Mouse (Mus musculus) MEL (cell line): ENCODE data around the gene Taf7l. TPM values are rescaled to one million over a fixed set of nuclear protein-coding genes. Genes with fewer than 3 reads are reported as not detected.

Experiments used
- DNase-seq: peaks from one replicate; pipeline ENCODE4 v3.0.0; 2011; ENCODE audit warnings: low read depth, low spot score
- H3K27ac ChIP-seq: 2 replicates; pipeline ENCODE4 v1.5.1; 2012; ENCODE audit warnings: low read depth, mild to moderate bottlenecking, control low read depth, low read length, moderate library complexity; ENCODE audit not compliant: control insufficient read depth
- H3K27me3 ChIP-seq, 2 experiments: fragments of 150-350 bp in 1 of 2; sonication (generic) in 1 of 2; 2 replicates each; pipeline ENCODE4 v1.6.1; 2012; ENCODE audit warnings: low read length in 2 of 2, mild to moderate bottlenecking in 2 of 2, improper control_type of control experiment in 1 of 2, moderate library complexity in 1 of 2; ENCODE audit not compliant: insufficient read depth in 2 of 2, control insufficient read depth in 1 of 2
- H3K36me3 ChIP-seq, 2 experiments: 2 replicates each; pipeline ENCODE4 v1.6.1; 2012 to 2014; ENCODE audit warnings: low read length in 2 of 2, improper control_type of control experiment in 1 of 2, inconsistent platforms in 1 of 2, mild to moderate bottlenecking in 1 of 2; ENCODE audit not compliant: insufficient read depth in 2 of 2, control insufficient read depth in 1 of 2
- H3K4me1 ChIP-seq, 2 experiments: fragments of 150-350 bp in 1 of 2; sonication (generic) in 1 of 2; 2 replicates each; pipeline ENCODE4 v1.6.1; 2012; ENCODE audit warnings: low read length in 2 of 2, improper control_type of control experiment in 1 of 2, mild to moderate bottlenecking in 1 of 2; ENCODE audit not compliant: insufficient read depth in 2 of 2, control insufficient read depth in 1 of 2
- H3K4me3 ChIP-seq, 2 experiments: fragments of 150-350 bp in 1 of 2; sonication (generic) in 1 of 2; 2 replicates each; pipeline ENCODE4 v1.5.1; 2012; ENCODE audit warnings: low read depth in 2 of 2, low read length in 2 of 2, mild to moderate bottlenecking in 2 of 2, moderate library complexity in 2 of 2, control low read depth in 1 of 2, improper control_type of control experiment in 1 of 2; ENCODE audit not compliant: control insufficient read depth in 1 of 2, insufficient read depth in 1 of 2
- H3K79me2 ChIP-seq: 2 replicates; pipeline ENCODE4 v1.6.1; 2012; ENCODE audit warnings: mild to moderate bottlenecking, low read length, moderate library complexity; ENCODE audit not compliant: control insufficient read depth, poor library complexity, insufficient read depth
- H3K9ac ChIP-seq: 2 replicates; pipeline ENCODE4 v1.6.1; 2012; ENCODE audit warnings: low read depth, mild to moderate bottlenecking, control low read depth, low read length, moderate library complexity; ENCODE audit not compliant: control insufficient read depth, poor library complexity, severe bottlenecking
- H3K9me3 ChIP-seq: fragments of 150-350 bp; sonication (generic); replicated peaks from 2 replicates; pipeline ENCODE4 v1.6.1; 2012; ENCODE audit warnings: mild to moderate bottlenecking, low read length, improper control_type of control experiment, moderate library complexity; ENCODE audit not compliant: insufficient read depth
- CHD1 ChIP-seq: IDR thresholded peaks from 2 replicates; pipeline ENCODE4 v1.6.1; 2012; ENCODE audit warnings: low read depth, mild to moderate bottlenecking, inconsistent platforms, low read length, improper control_type of control experiment
- E2F4 ChIP-seq: IDR thresholded peaks from 2 replicates; pipeline ENCODE4 v1.6.1; 2011; ENCODE audit warnings: low read depth, low read length, improper control_type of control experiment, borderline replicate concordance
- EP300 ChIP-seq, 2 experiments: IDR thresholded peaks; 2 replicates each; pipeline ENCODE4 v1.6.1; 2011; ENCODE audit warnings: improper control_type of control experiment in 2 of 2, low read length in 2 of 2, low read depth in 1 of 2, mild to moderate bottlenecking in 1 of 2
- ETS1 ChIP-seq: IDR thresholded peaks from 2 replicates; pipeline ENCODE4 v1.6.1; 2012; ENCODE audit warnings: low read depth, mild to moderate bottlenecking, inconsistent platforms, low read length, improper control_type of control experiment, moderate library complexity
- JUND ChIP-seq: IDR thresholded peaks from 2 replicates; pipeline ENCODE4 v1.6.1; 2011; ENCODE audit warnings: low read depth, mild to moderate bottlenecking, improper control_type of control experiment, low read length
- KAT2A ChIP-seq: conservative IDR thresholded peaks from 2 replicates; pipeline ENCODE4 v1.6.1; 2012; ENCODE audit warnings: low read depth, low read length, improper control_type of control experiment, inconsistent platforms
- MAX ChIP-seq: IDR thresholded peaks from 2 replicates; pipeline ENCODE4 v1.6.1; 2011; ENCODE audit warnings: low read length, improper control_type of control experiment
- MAZ ChIP-seq: IDR thresholded peaks from 2 replicates; pipeline ENCODE4 v1.6.1; 2012; ENCODE audit warnings: low read depth, mild to moderate bottlenecking, inconsistent platforms, low read length, improper control_type of control experiment
- NRF1 ChIP-seq: IDR thresholded peaks from 2 replicates; pipeline ENCODE4 v1.6.1; 2014; ENCODE audit warnings: low read depth, mild to moderate bottlenecking, inconsistent platforms, low read length, improper control_type of control experiment, moderate library complexity; ENCODE audit not compliant: poor library complexity, insufficient read depth, severe bottlenecking
- POLR2AphosphoS5 ChIP-seq: IDR thresholded peaks from 2 replicates; pipeline ENCODE4 v1.6.1; 2012; ENCODE audit warnings: low read depth, borderline replicate concordance, mild to moderate bottlenecking, inconsistent platforms, low read length, moderate library complexity, mixed read lengths
- RAD21 ChIP-seq: IDR thresholded peaks from 2 replicates; pipeline ENCODE4 v1.6.1; 2011; ENCODE audit warnings: mild to moderate bottlenecking, low read depth, low read length, improper control_type of control experiment
- RCOR1 ChIP-seq: IDR thresholded peaks from 2 replicates; pipeline ENCODE4 v1.6.1; 2012; ENCODE audit warnings: low read depth, mild to moderate bottlenecking, inconsistent platforms, low read length, improper control_type of control experiment
- SIN3A ChIP-seq: IDR thresholded peaks from 2 replicates; pipeline ENCODE4 v1.6.1; 2012; ENCODE audit warnings: low read length, improper control_type of control experiment, inconsistent platforms
- SMC3 ChIP-seq: IDR thresholded peaks from 2 replicates; pipeline ENCODE4 v1.6.1; 2011; ENCODE audit warnings: low read depth, low read length, improper control_type of control experiment
- TBP ChIP-seq: IDR thresholded peaks from 2 replicates; pipeline ENCODE4 v1.8.0; 2011; ENCODE audit warnings: low read depth, low read length, improper control_type of control experiment
- TCF12 ChIP-seq: IDR thresholded peaks from 2 replicates; pipeline ENCODE4 v1.6.1; 2014; ENCODE audit warnings: low read depth, mild to moderate bottlenecking, inconsistent platforms, low read length, improper control_type of control experiment, moderate library complexity
- USF1 ChIP-seq: IDR thresholded peaks from 2 replicates; pipeline ENCODE4 v1.6.1; 2014; ENCODE audit warnings: low read depth, mild to moderate bottlenecking, inconsistent platforms, low read length, improper control_type of control experiment, moderate library complexity
- USF2 ChIP-seq, 2 experiments: IDR thresholded peaks; 2 replicates each; pipeline ENCODE4 v1.6.1; 2011 to 2012; ENCODE audit warnings: improper control_type of control experiment in 2 of 2, low read length in 2 of 2, borderline replicate concordance in 1 of 2, inconsistent platforms in 1 of 2, low read depth in 1 of 2, mild to moderate bottlenecking in 1 of 2; ENCODE audit not compliant: insufficient read depth in 1 of 2
- ZC3H11A ChIP-seq: IDR thresholded peaks from 2 replicates; pipeline ENCODE4 v1.6.1; 2012; ENCODE audit warnings: low read depth, mild to moderate bottlenecking, inconsistent platforms, low read length, improper control_type of control experiment
- ZMIZ1 ChIP-seq: IDR thresholded peaks from 2 replicates; pipeline ENCODE4 v1.6.1; 2012; ENCODE audit warnings: low read depth, mild to moderate bottlenecking, inconsistent platforms, low read length, improper control_type of control experiment, moderate library complexity
- polyA plus RNA-seq, 2 experiments: library from polyadenylated mRNA; stranded (reverse) in 1 of 2; unstranded in 1 of 2; fragments of >175 nt in 1 of 2; fragments of >200 nt in 1 of 2; gene quantifications; 2 replicates each; pipeline versions ENCODE4 v1.2.1 to v1.2.4; 2012; ENCODE audit warnings: low replicate concordance in 2 of 2, low read depth in 1 of 2; ENCODE audit not compliant: insufficient read length in 2 of 2, insufficient read depth in 1 of 2, missing spikeins in 1 of 2
- total RNA-seq: library from RNA; depleted of rRNA; stranded (reverse); fragments of 300-350 nt; gene quantifications from 2 replicates; pipeline ENCODE4 v1.2.3, GENCODE M21; 2012

Taf7l gene
- total and polyA plus RNA-seq, 3 experiments = not detected

DNA sequence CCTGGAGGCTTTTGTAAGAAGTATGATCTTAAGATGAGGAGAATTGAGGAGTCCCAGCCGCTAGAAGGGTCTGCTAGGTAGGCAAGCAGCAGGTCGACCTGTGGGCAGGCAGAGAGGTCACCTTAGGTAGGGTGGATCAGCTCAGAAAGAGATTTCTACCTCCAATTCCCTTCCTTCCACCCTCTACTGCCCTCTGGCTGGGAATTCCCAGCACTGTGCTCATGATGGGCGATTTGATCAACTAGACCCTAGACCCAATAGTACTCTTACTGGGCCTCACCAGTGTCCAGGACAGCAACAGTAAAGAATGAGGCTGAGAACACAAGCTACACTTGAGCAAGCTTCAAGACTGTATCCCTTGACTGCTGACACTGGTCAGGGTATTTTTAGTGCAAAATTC is 49.0 kb downstream of the Taf7l start:
- H3K4me1 ChIP-seq = peaks cover 0 to 7% of the 10 kb centered on the region in 2 experiments; a peak in 2 of 4 replicates
- TF ChIP-seq MAZ (no peak), SMC3 (peak; percentile 26), RAD21 (0 out of 2 replicates have a peak, but pooled peaks have one; percentile 0), ETS1 (no peak), EP300 (IDR thresholded peaks at IDR 0.05; ENCODE audit: low read depth in 1 of 2, low read length in 2 of 2) (no peak), CHD1 (no peak), KAT2A (no peak), NRF1 (no peak), USF2 (IDR thresholded peaks at IDR 0.05; ENCODE audit: borderline replicate concordance in 1 of 2, insufficient read depth in 1 of 2, low read depth in 1 of 2, low read length in 2 of 2) (no peak), E2F4 (no peak), MAX (no peak), ZC3H11A (no peak)
- no peak overlapping the region for H3K27ac ChIP-seq
- H3K79me2 ChIP-seq = no peaks in the 10 kb centered on the region
- H3K4me3 ChIP-seq = no peak overlapping the region
- H3K27me3 ChIP-seq = no peaks in the 10 kb centered on the region
- DNase-seq = no peak
- H3K9ac ChIP-seq = no peak overlapping the region
- H3K36me3 ChIP-seq = no peaks in the 10 kb centered on the region
- H3K9me3 ChIP-seq = no peaks in the 10 kb centered on the region

DNA sequence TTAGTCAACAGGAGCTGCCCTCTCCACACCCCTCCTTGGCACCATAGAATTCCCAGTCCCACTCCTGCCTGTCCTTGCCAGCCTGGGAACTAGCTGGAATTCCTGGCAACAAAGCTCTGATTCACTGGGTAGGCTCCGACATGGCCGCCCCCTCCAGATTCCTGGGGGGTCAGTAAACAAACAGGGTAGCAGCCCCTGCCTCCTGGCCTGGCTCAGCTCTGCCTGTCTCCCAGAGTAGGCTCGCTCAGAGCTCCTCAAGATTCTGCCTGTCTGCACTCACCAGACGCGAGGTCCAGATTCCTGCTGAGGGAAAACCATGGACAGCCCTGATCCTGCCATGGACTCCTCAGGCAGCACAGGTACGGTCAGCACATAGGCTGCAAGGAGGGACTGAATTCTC is 49.5 kb downstream of the Taf7l start:
- Histone ChIP-seq H3K79me2 (no peaks in the 10 kb centered on the region), H3K27me3 (no peaks in the 10 kb centered on the region)

More for the DNA sequence above, 49.5 kb downstream of the Taf7l start:
- H3K4me3 ChIP-seq = no peak overlapping the region
- H3K36me3 ChIP-seq = no peaks in the 10 kb centered on the region
- no peak for DNase-seq
- no peaks in the 10 kb centered on the region for H3K9me3 ChIP-seq
- no peak for TF ChIP-seq USF1
- TF ChIP-seq SMC3 = no peak
- TF ChIP-seq TBP = no peak
- no peak for TF ChIP-seq ZC3H11A
- no peak for TF ChIP-seq ZMIZ1
- TF ChIP-seq SIN3A = no peak
- TF ChIP-seq TCF12 = no peak
- TF ChIP-seq RCOR1 = no peak
- no peak for TF ChIP-seq POLR2AphosphoS5
- TF ChIP-seq JUND = no peak
- TF ChIP-seq MAX = no peak
- TF ChIP-seq, all 39 proteins: peak for 0
- H3K9ac ChIP-seq = no peak overlapping the region
- H3K27ac ChIP-seq = no peak overlapping the region
- H3K4me1 ChIP-seq = peaks cover 0 to 7% of the 10 kb centered on the region in 2 experiments; a peak in 2 of 4 replicates
